Mouse (Mus musculus) myocyte (in vitro differentiated cells): ENCODE measurements around the gene Pla2g4f.

Experiments used
- CEBPB ChIP-seq: IDR thresholded peaks from 2 replicates; pipeline ENCODE4 v1.6.1; 2011; ENCODE audit warnings: mild to moderate bottlenecking, moderate library complexity; ENCODE audit not compliant: poor library complexity, insufficient read depth, severe bottlenecking
- E2F4 ChIP-seq: IDR thresholded peaks from one replicate; pipeline ENCODE4 v1.6.1; 2011; ENCODE audit warnings: mild to moderate bottlenecking, control low read depth, moderate library complexity; ENCODE audit not compliant: insufficient read depth
- MYOD1 ChIP-seq, 3 experiments: IDR thresholded peaks; one replicate each; pipeline ENCODE4 v1.6.1; 2011; ENCODE audit warnings: control low read depth in 2 of 3, low read depth in 2 of 3, mild to moderate bottlenecking in 2 of 3, moderate library complexity in 1 of 3; ENCODE audit not compliant: insufficient read length in 2 of 3, control insufficient read depth in 1 of 3
- MYOG ChIP-seq, 3 experiments: IDR thresholded peaks; one replicate each; pipeline ENCODE4 v1.6.1; 2011; ENCODE audit warnings: control low read depth in 2 of 3, low read depth in 2 of 3, mild to moderate bottlenecking in 2 of 3; ENCODE audit not compliant: insufficient read length in 2 of 3, control insufficient read depth in 1 of 3, insufficient read depth in 1 of 3
- POLR2A ChIP-seq: IDR thresholded peaks from one replicate; pipeline ENCODE4 v1.6.1; 2011; ENCODE audit warnings: low read depth, mild to moderate bottlenecking, control low read depth, moderate library complexity; ENCODE audit not compliant: insufficient read length
- POLR2AphosphoS2 ChIP-seq: IDR thresholded peaks from one replicate; pipeline ENCODE4 v1.6.1; 2011; ENCODE audit warnings: low read depth, control low read depth; ENCODE audit not compliant: insufficient read length
- REST ChIP-seq: IDR thresholded peaks from one replicate; pipeline ENCODE4 v1.6.1; 2011; ENCODE audit warnings: mild to moderate bottlenecking, control low read depth, moderate library complexity; ENCODE audit not compliant: insufficient read depth, insufficient read length
- TCF12 ChIP-seq: IDR thresholded peaks from one replicate; pipeline ENCODE4 v1.6.1; 2011; ENCODE audit warnings: mild to moderate bottlenecking, control low read depth; ENCODE audit not compliant: poor library complexity, insufficient read depth, severe bottlenecking
- TCF3 ChIP-seq: IDR thresholded peaks from one replicate; pipeline ENCODE4 v1.6.1; 2011; ENCODE audit warnings: low read depth, control low read depth; ENCODE audit not compliant: insufficient read length
- USF1 ChIP-seq: IDR thresholded peaks from one replicate; pipeline ENCODE4 v1.6.1; 2011; ENCODE audit warnings: low read depth, mild to moderate bottlenecking, control low read depth, moderate library complexity

GRCm38 (mm10) chr2:120337886-120338285, 23.9 kb upstream of the Pla2g4f start:
- TF ChIP-seq USF1 (no peak), MYOD1 (IDR thresholded peaks at IDR 0.05; ENCODE audit: control insufficient read depth in 1 of 3, insufficient read length in 2 of 3, low read depth in 2 of 3) (no peak), POLR2AphosphoS2 (no peak), E2F4 (no peak), POLR2A (no peak), REST (no peak), CEBPB (no peak), TCF12 (no peak), TCF3 (no peak), MYOG (IDR thresholded peaks at IDR 0.05; ENCODE audit: control insufficient read depth in 1 of 3, insufficient read depth in 1 of 3, insufficient read length in 2 of 3, low read depth in 2 of 3) (no peak)
